Mouse (Mus musculus) CH12.LX (cell line): Measurements from ENCODE around the gene Nat10. TPM values are rescaled to one million over a fixed set of nuclear protein-coding genes. Genes with fewer than 3 reads are reported as not detected.

Source experiments
- DNase-seq: peaks from one replicate; pipeline ENCODE4 v3.0.0-alpha.2; 2013; ENCODE audit errors: extremely low read depth
- H3K27ac ChIP-seq: 2 replicates; pipeline ENCODE4 v1.5.1; 2012; ENCODE audit warnings: low read depth, mild to moderate bottlenecking, control low read depth, moderate library complexity; ENCODE audit not compliant: insufficient read depth
- H3K27me3 ChIP-seq: replicated peaks from 2 replicates; pipeline ENCODE3; 2012; ENCODE audit warnings: inconsistent platforms
- H3K36me3 ChIP-seq, 2 experiments: replicated peaks in 1 of 2; 2 replicates each; pipeline versions ENCODE3 to v1.6.1; 2012; ENCODE audit warnings: inconsistent platforms in 1 of 2, low read length in 1 of 2, mild to moderate bottlenecking in 1 of 2, mixed read lengths in 1 of 2, moderate library complexity in 1 of 2; ENCODE audit not compliant: control insufficient read depth in 1 of 2, insufficient read depth in 1 of 2
- H3K4me1 ChIP-seq, 2 experiments: 2 replicates each; pipeline ENCODE4 v1.6.1; 2012; ENCODE audit warnings: inconsistent platforms in 1 of 2, moderate library complexity in 1 of 2; ENCODE audit not compliant: insufficient read depth in 2 of 2, control insufficient read depth in 1 of 2
- H3K4me2 ChIP-seq: 2 replicates; pipeline ENCODE4 v1.6.1; 2012; ENCODE audit warnings: low read depth, mild to moderate bottlenecking, control low read depth; ENCODE audit not compliant: poor library complexity, insufficient read depth, severe bottlenecking
- H3K4me3 ChIP-seq, 3 experiments: fragments of 150-350 bp in 1 of 3; sonication (generic) in 1 of 3; replicated peaks in 1 of 3; 2 replicates each; pipeline versions ENCODE3 to v1.5.1; 2011 to 2012; ENCODE audit warnings: low read depth in 2 of 3, low read length in 2 of 3, mild to moderate bottlenecking in 2 of 3, moderate library complexity in 2 of 3, control low read depth in 1 of 3, improper control_type of control experiment in 1 of 3, inconsistent platforms in 1 of 3, mixed read lengths in 1 of 3; ENCODE audit not compliant: poor library complexity in 1 of 3
- H3K79me2 ChIP-seq: replicated peaks from 2 replicates; pipeline ENCODE4 v1.6.1; 2012; ENCODE audit warnings: mild to moderate bottlenecking, moderate library complexity; ENCODE audit not compliant: control insufficient read depth, poor library complexity, insufficient read depth, severe bottlenecking; ENCODE audit errors: extremely low read depth
- H3K9ac ChIP-seq: 2 replicates; pipeline ENCODE4 v1.6.1; 2012; ENCODE audit warnings: low read depth, mild to moderate bottlenecking, control low read depth, moderate library complexity; ENCODE audit not compliant: insufficient read depth
- H3K9me3 ChIP-seq: replicated peaks from 2 replicates; pipeline ENCODE3; 2012; ENCODE audit warnings: low read length, inconsistent platforms, mixed read lengths
- BHLHE40 ChIP-seq: IDR thresholded peaks from 2 replicates; pipeline ENCODE4 v1.6.1; 2011; ENCODE audit warnings: mild to moderate bottlenecking, low read depth, low read length, improper control_type of control experiment
- CHD1 ChIP-seq: IDR thresholded peaks from 2 replicates; pipeline ENCODE4 v1.6.1; 2012; ENCODE audit warnings: low read depth, low read length, improper control_type of control experiment, inconsistent platforms
- CHD2 ChIP-seq: IDR thresholded peaks from 2 replicates; pipeline ENCODE4 v1.6.1; 2011; ENCODE audit warnings: low read length, improper control_type of control experiment
- CTCF ChIP-seq, 2 experiments: IDR thresholded peaks in 1 of 2; conservative IDR thresholded peaks in 1 of 2; 2 replicates each; pipeline ENCODE4 v1.5.1; 2011 to 2012; ENCODE audit warnings: low read depth in 2 of 2, low read length in 2 of 2, improper control_type of control experiment in 1 of 2, inconsistent platforms in 1 of 2, mild to moderate bottlenecking in 1 of 2, moderate library complexity in 1 of 2
- E2F4 ChIP-seq: IDR thresholded peaks from 2 replicates; pipeline ENCODE4 v1.6.1; 2011; ENCODE audit warnings: low read depth, low read length, improper control_type of control experiment; ENCODE audit not compliant: insufficient replicate concordance
- ELF1 ChIP-seq: IDR thresholded peaks from 2 replicates; pipeline ENCODE4 v1.6.1; 2014; ENCODE audit warnings: low read depth, mild to moderate bottlenecking, inconsistent platforms, low read length, improper control_type of control experiment
- ETS1 ChIP-seq: conservative IDR thresholded peaks from 2 replicates; pipeline ENCODE4 v1.6.1; 2012; ENCODE audit warnings: low read depth, mild to moderate bottlenecking, inconsistent platforms, low read length, improper control_type of control experiment, moderate library complexity
- HCFC1 ChIP-seq: IDR thresholded peaks from 2 replicates; pipeline ENCODE4 v1.6.1; 2012; ENCODE audit warnings: low read depth, mild to moderate bottlenecking, inconsistent platforms, low read length, improper control_type of control experiment
- KAT2A ChIP-seq: IDR thresholded peaks from 2 replicates; pipeline ENCODE4 v1.6.1; 2012; ENCODE audit warnings: low read length, improper control_type of control experiment, inconsistent platforms; ENCODE audit not compliant: insufficient replicate concordance
- MAFK ChIP-seq: IDR thresholded peaks from 2 replicates; pipeline ENCODE4 v1.6.1; 2011; ENCODE audit warnings: low read length, improper control_type of control experiment; ENCODE audit not compliant: insufficient replicate concordance
- MAX ChIP-seq: IDR thresholded peaks from 2 replicates; pipeline ENCODE4 v1.6.1; 2011; ENCODE audit warnings: low read length, improper control_type of control experiment
- MAZ ChIP-seq: IDR thresholded peaks from 2 replicates; pipeline ENCODE4 v1.6.1; 2012; ENCODE audit warnings: low read depth, mild to moderate bottlenecking, inconsistent platforms, low read length, improper control_type of control experiment, moderate library complexity
- MYC ChIP-seq: IDR thresholded peaks from 2 replicates; pipeline ENCODE4 v1.6.1; 2011; ENCODE audit warnings: low read depth, mild to moderate bottlenecking, improper control_type of control experiment, low read length
- NELFE ChIP-seq: IDR thresholded peaks from 2 replicates; pipeline ENCODE4 v1.6.1; 2011; ENCODE audit warnings: low read depth, low read length, improper control_type of control experiment
- NRF1 ChIP-seq: IDR thresholded peaks from 2 replicates; pipeline ENCODE4 v1.6.1; 2014; ENCODE audit warnings: low read depth, mild to moderate bottlenecking, inconsistent platforms, low read length, improper control_type of control experiment, moderate library complexity
- RAD21 ChIP-seq: IDR thresholded peaks from 2 replicates; pipeline ENCODE4 v1.6.1; 2011; ENCODE audit warnings: low read depth, mild to moderate bottlenecking, low read length, improper control_type of control experiment, moderate library complexity
- RCOR1 ChIP-seq: conservative IDR thresholded peaks from 2 replicates; pipeline ENCODE4 v1.6.1; 2012; ENCODE audit warnings: low read depth, mild to moderate bottlenecking, inconsistent platforms, low read length, improper control_type of control experiment
- SMC3 ChIP-seq: IDR thresholded peaks from 2 replicates; pipeline ENCODE4 v1.6.1; 2011; ENCODE audit warnings: low read depth, low read length, improper control_type of control experiment
- TBP ChIP-seq: conservative IDR thresholded peaks from 2 replicates; pipeline ENCODE4 v1.6.1; 2011; ENCODE audit warnings: low read depth, low read length, improper control_type of control experiment
- TCF12 ChIP-seq: IDR thresholded peaks from 2 replicates; pipeline ENCODE4 v1.6.1; 2014; ENCODE audit warnings: low read depth, mild to moderate bottlenecking, inconsistent platforms, low read length, improper control_type of control experiment
- USF2 ChIP-seq: conservative IDR thresholded peaks from 2 replicates; pipeline ENCODE4 v1.6.1; 2011; ENCODE audit warnings: low read depth, low read length, improper control_type of control experiment
- ZC3H11A ChIP-seq: IDR thresholded peaks from 2 replicates; pipeline ENCODE4 v1.6.1; 2012; ENCODE audit warnings: low read depth, mild to moderate bottlenecking, inconsistent platforms, low read length, improper control_type of control experiment
- ZMIZ1 ChIP-seq: IDR thresholded peaks from 2 replicates; pipeline ENCODE4 v1.6.1; 2012; ENCODE audit warnings: low read depth, mild to moderate bottlenecking, inconsistent platforms, low read length, improper control_type of control experiment
- ZNF384 ChIP-seq: IDR thresholded peaks from 2 replicates; pipeline ENCODE4 v1.6.1; 2012; ENCODE audit warnings: low read depth, low read length, improper control_type of control experiment, inconsistent platforms
- dilution Hi-C: fragments of 300-500 bp; cut with MboI; formaldehyde crosslinking; loops from 2 replicates; pipeline ENCODE4 v1.14.3; 2020; ENCODE audit warnings: low sequenced_read_pairs; ENCODE audit not compliant: extremely low pct_unique_long_range_greater_than_20kb, extremely low pct_ligation_motif_present
- in situ Hi-C: fragments of 300-500 bp; cut with MboI; formaldehyde crosslinking; loops from 3 replicates; pipeline ENCODE4 v1.14.3; 2019; ENCODE audit warnings: low sequenced_read_pairs, low pct_ligation_motif_present, low pct_unique_long_range_greater_than_20kb, mixed read lengths
- polyA plus RNA-seq: library from polyadenylated mRNA; unstranded; fragments of >175 nt; gene quantifications from 2 replicates; pipeline ENCODE4 v1.2.1, GENCODE M21; 2012; ENCODE audit warnings: low read depth; ENCODE audit not compliant: insufficient read length
- total RNA-seq, 2 experiments: library from RNA; depleted of rRNA; stranded (reverse); fragments of 300-350 nt in 1 of 2; fragments of >200 nt in 1 of 2; gene quantifications; 2 replicates each; pipeline ENCODE4 v1.2.3; 2012 to 2014

Nat10 gene
- total and polyA plus RNA-seq, 3 experiments, result 31.0 to 83.6 (median 36.0) TPM

DNA sequence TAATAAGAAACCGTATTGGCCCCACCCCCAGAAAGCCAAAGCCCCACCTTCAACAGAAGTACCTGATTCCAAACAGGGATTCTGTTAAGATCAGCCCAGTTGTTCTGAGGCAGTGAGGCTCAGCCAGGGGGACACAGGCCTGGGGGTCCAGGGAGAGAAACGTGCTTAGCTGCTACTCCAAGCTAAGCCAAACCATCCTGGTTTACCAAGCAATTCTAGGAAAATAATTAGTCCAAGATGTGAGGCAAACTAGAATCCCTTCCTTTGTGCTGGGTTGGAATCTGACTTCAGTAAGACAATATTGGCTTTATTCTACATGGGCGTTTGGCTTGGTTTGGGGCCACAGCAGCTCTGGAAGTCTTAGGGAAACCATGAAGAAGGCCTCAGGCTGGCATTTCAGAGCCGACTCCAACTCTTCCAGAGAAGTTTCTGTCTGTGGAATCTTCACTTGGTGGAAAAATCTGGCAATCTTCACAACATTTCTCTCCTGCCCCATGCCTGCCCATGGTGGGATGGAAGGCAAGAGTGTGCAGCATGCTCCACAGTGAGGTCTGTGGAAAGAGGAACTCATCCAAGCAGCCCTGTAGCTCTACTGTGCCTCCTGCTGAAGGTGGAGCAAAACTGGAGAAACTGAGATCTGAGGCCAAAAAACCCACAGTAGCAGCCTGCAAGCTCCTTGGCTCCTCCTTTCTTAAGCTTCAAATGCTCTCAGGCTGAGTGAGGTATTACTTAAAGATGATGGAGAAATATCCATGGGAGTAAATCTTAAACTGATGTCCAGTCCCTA is 66.1 kb downstream of the Nat10 start:
- dilution Hi-C loops (no loop called here), in situ Hi-C loops (loop anchor here (5.0 kb wide), 1 partner anchor 128 kb away; the partner anchor contains the start of gene Abtb2)
- Histone ChIP-seq H3K4me1 (peaks cover 0 to 32% of the 10 kb centered on the region in 2 experiments; a peak in 2 of 4 replicates), H3K27ac (no peak overlapping the region), H3K9ac (no peak overlapping the region), H3K9me3 (no peaks in the 10 kb centered on the region), H3K4me3 (no peak overlapping the region), H3K36me3 (peaks cover 0 to 9% of the 10 kb centered on the region in 2 experiments), H3K27me3 (no peaks in the 10 kb centered on the region), H3K4me2 (no peak overlapping the region), H3K79me2 (no peaks in the 10 kb centered on the region)
- TF ChIP-seq SMC3, result peak; percentile 80
- TF ChIP-seq MAFK, result no peak
- TF ChIP-seq NRF1, result no peak
- TF ChIP-seq RCOR1, result no peak
- no peak for TF ChIP-seq USF2
- TF ChIP-seq MAZ, result no peak
- TF ChIP-seq TBP, result no peak
- peak; percentile 63 for TF ChIP-seq RAD21
- TF ChIP-seq ZMIZ1, result no peak
- TF ChIP-seq E2F4, result no peak
- TF ChIP-seq MAX, result no peak
- TF ChIP-seq KAT2A, result no peak
- no peak for TF ChIP-seq CHD2
- TF ChIP-seq CHD1, result no peak
- TF ChIP-seq BHLHE40, result no peak
- TF ChIP-seq CTCF (conservative IDR thresholded peaks at IDR 0.05 in 1 of 2, IDR thresholded peaks at IDR 0.05 in 1 of 2; ENCODE audit: low read depth in 2 of 2, low read length in 2 of 2), result peak in 1 of 2 experiments; percentile 59; a peak in 2 of 4 replicates
- no peak for TF ChIP-seq NELFE
- TF ChIP-seq ELF1, result no peak
- DNase-seq, result peak; percentile 21

DNA sequence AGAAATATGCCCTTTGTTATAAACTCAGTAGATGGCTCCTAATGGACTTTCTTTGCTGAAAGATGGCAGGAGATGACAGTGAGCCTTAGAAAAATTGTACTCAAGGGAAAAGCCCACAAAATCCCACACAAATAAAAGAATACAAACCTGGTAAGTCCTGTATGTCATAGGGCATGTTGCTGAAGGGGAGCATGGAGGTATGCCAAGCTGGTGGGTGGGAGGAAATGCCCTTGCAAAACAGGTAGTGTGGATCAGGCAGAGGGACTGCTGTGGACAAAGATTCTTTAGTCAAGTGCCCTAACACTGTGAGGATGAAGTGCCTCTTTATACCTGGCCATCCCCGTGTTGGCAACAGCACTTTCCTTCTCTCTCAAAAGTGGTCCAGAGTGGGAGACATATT is 68.3 kb downstream of the Nat10 start:
- no peak for DNase-seq
- H3K9me3 ChIP-seq, result no peaks in the 10 kb centered on the region
- H3K9ac ChIP-seq, result no peak overlapping the region
- H3K27ac ChIP-seq, result no peak overlapping the region
- H3K27me3 ChIP-seq, result no peaks in the 10 kb centered on the region
- no peak overlapping the region for H3K4me2 ChIP-seq
- peaks cover 0 to 32% of the 10 kb centered on the region in 2 experiments; a peak in 2 of 4 replicates for H3K4me1 ChIP-seq
- TF ChIP-seq MYC (no peak), CHD2 (no peak), ZC3H11A (no peak), TBP (no peak), USF2 (no peak), SMC3 (no peak), TCF12 (no peak), ZNF384 (no peak), RCOR1 (no peak), ETS1 (no peak), HCFC1 (no peak)
- H3K79me2 ChIP-seq, result no peaks in the 10 kb centered on the region
- in situ Hi-C loops (loop anchor here (5.0 kb wide), 1 partner anchor 126 kb away; the partner anchor contains the start of gene Abtb2), dilution Hi-C loops (no loop called here)
- H3K36me3 ChIP-seq, result peaks cover 0 to 9% of the 10 kb centered on the region in 2 experiments
- H3K4me3 ChIP-seq, result no peak overlapping the region
